Mouse (Mus musculus) heart, adult 18-20 months (tissue): Measurements from ENCODE around the gene Sufu. TPM values are rescaled to one million over a fixed set of nuclear protein-coding genes. Genes with fewer than 3 reads are reported as not detected.

Source experiments
- DNase-seq, 2 experiments: peaks; one replicate each; pipeline ENCODE4 v3.0.0; 2021 to 2022; ENCODE audit warnings: mixed read lengths in 1 of 2
- total RNA-seq, 2 experiments: library from RNA; stranded (reverse); gene quantifications; 2 replicates each; pipeline ENCODE4 v1.2.3; 2021

Sufu gene
- total RNA-seq, 2 experiments from 2014 or later: 10.1 to 11.6 TPM

GRCm38 (mm10) chr19:46392018-46392417 is 4.7 kb upstream of the Sufu start:
- peak; percentile 25 to 51 for DNase-seq

DNA sequence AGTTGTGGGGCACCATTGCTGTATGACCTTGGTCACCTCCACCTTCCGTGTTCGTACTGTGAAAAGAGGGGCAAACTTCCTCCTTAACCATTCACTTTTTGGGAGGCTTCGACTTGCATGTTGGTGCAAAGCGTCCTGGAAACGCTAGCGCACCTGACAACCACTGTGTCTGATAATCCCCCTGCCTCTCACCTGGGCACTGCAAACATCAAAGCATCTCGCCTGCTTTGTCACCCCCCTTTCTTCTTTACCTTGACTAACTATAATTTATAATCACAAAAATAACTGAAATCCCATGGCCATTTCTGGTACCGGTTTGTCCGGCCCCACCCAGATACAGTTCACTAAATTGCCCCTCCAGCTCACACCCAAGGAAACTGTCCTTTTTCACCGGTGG is 2.0 kb upstream of the Sufu start:
- DNase-seq: peak in 1 of 2 experiments; percentile 14

DNA sequence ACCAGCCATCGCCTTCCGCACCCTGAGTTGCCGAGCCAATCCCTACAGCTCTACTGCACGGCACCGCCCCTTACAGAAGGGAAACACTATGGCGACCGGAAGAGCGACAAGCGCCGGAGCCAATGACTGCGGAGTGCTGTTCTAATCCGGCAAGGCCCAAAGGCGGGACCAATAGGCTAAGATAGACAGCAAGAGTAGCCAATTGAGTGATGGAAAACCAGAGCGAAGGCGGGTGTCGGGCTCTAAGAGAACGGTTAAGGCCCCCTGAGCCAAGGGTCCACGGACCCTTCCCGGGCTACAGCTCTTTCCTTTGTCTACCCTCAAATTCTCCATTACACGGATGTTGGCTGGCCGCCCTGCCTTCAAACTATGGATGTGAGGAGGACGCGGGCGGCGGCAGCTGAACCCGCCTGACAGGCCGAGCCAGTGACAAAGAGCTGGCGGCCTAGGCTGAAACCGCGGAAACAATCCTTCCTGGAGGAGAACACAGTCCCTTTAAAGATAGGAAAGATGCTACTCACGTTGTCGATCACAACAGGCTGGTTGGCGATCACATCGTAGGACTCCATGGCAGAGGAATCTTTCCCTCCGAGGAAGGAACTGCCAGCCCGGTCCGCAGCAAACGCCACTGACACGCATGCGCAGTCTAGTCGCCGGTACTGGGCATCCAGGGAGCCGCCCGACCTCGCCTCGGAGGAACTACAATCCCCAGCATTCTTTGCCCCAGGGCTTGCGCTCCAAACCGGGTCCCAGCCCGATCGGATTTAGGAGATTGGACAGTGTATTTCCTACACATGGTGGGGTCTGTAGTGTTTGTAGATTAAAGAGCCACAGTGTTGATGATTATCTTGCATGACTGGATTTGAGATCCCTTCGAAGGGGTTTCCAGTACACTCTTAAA is 1.3 kb upstream of the Sufu start, which contains the start of gene Actr1a:
Gene Actr1a, minus strand, starts transcription at position 640 of the 901 bp plus-strand sequence.
- DNase-seq: peak; percentile 98 to 99

GRCm38 (mm10) chr19:46396109-46396508 is 587 bp upstream of the Sufu start:
- no peak for DNase-seq

- peak; percentile 16 to 35 for DNase-seq
These were observed 823 bp downstream of the Sufu start for GRCm38 (mm10) chr19:46397436-46398001.

GRCm38 (mm10) chr19:46398401-46398800 is 1.7 kb downstream of the Sufu start:
- no peak for DNase-seq

GRCm38 (mm10) chr19:46399372-46399771 is 2.7 kb downstream of the Sufu start:
- DNase-seq: no peak

DNA sequence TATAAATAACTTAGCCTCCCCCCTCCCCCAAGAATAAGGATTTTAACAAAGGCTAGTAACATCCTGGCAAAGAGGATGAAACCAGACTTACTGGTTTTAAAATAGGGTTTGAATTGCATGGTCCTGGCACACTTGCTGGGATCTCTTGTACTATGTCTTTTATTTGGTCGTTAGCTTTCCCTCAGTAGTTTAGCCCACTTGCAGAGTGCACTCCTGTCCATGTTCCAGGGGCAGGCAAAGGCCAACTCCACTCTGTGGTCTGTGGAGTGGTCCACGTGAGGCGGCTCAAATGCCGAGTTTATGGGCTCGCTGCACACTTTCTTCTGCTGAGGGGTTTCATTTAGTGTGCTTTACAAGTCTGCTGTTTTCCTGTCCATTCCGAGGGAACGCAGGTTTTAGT is 3.2 kb downstream of the Sufu start:
- no peak for DNase-seq

GRCm38 (mm10) chr19:46400558-46400957 is 3.9 kb downstream of the Sufu start:
- no peak for DNase-seq

DNA sequence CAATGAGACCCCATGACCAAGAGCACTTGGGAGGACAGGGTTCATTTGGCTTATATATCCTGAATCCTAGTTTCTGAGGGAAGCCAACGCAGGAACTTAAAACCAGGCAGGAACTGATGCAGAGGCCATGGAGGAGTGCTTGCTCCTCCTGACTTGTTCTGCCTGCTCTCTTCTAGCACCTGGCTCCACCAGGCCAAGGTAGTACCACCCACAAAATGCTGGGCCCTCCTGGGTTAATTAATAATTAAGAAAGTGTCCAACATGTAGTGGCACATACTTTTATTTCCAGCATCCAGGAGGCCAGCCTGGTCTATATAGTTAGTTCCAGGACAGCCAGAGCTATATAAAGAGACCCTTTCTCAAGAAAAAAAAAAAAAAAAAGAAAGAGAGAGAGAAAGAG is 7.3 kb downstream of the Sufu start:
- no peak for DNase-seq

GRCm38 (mm10) chr19:46406592-46407386 is 10.1 kb downstream of the Sufu start:
- DNase-seq: no peak

- no peak for DNase-seq
These were observed 12.8 kb downstream of the Sufu start for GRCm38 (mm10) chr19:46409506-46409905.

DNA sequence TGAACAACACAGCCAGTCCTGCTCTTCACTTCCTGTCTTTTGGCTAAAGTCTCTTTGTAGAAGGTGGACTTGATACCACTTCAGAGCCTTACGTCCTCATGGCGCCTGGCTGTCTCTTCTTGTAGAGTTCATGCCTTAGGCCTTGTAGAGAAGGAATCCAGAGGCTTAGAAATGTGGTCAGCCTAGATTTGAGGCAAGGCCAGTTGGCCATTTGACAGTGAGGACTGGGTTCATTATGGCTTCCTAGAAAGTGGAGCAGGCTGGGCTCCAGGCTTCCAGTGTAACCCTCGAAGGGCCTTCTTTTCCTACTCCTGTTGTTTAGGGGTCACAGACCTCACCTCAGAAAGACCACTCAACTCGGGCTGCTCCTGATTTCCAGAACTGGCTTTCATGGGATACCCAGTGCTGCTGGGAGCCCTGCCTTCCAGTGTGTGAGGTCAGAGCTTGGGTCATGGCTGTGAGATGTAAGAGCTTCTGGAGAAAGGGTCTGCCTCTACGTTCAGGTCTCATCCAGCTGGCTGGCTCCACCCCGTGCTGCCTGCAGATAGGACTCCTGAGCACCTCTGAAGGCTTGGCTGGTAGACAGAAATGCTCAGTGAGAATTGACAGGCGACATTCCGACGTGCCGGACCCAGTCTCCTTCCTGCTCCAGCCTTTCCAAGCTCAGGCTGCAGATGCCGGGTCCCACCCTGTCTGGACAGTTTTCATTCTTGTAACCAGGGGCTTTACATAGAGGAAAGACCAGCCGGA is 15.5 kb downstream of the Sufu start:
- DNase-seq: no peak

- DNase-seq: no peak
These were observed 17.3 kb downstream of the Sufu start for GRCm38 (mm10) chr19:46413969-46414368.

GRCm38 (mm10) chr19:46414486-46414885 is 17.8 kb downstream of the Sufu start:
- no peak for DNase-seq

- peak in 1 of 2 experiments; percentile 38 for DNase-seq
These were observed 19.6 kb downstream of the Sufu start for GRCm38 (mm10) chr19:46416276-46416675.

- no peak for DNase-seq
These were observed 21.4 kb downstream of the Sufu start for GRCm38 (mm10) chr19:46418051-46418450.

- no peak for DNase-seq
These were observed 23.7 kb downstream of the Sufu start for GRCm38 (mm10) chr19:46420410-46420809.

DNA sequence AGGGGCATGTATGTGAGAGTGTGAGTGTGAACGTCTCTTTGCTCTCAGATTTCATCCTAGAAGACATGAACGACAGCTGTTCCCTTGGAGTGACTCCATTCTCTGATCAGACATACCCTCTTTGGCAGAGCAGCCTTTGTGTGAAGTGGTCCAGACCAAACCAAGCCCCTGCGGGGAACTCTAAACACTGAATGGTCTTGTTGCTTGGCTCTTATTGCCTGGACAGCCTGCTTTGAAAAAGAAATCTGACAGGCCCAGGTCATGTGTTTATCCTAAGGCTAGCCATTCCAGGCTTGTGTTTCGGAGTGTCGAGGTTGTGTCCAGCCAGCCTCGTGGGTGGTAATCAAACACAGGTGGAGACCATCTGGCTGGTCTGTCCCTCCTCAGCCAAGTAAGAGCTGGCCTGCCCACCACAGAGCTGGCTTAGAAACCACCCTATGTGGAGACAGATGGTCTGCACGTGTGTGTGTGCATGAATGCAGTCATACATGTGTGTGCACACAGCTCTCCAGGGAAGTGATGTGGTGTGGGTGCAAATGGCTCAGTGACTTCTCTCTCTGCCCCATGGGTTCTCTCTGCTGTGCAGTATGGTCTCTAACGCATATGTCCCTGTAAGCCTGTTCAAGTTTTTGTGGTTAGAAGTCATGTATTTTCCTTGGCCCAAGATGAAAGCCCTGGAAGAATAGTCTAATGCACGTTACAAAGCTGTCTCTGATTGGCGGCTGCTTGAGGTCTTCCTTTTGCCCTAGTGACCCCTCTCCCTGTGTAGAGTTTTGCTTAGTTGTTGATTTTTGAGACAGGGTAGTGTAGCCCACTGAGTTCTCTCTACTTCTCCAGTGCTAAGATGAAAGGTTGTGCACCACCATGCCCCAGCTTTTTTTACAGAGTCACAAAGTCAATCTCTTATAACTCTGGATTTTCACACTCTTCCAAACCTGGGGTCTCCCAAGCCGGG is 26.0 kb downstream of the Sufu start:
- no peak for DNase-seq

- no peak for DNase-seq
These were observed 28.6 kb downstream of the Sufu start for GRCm38 (mm10) chr19:46425266-46425665.

DNA sequence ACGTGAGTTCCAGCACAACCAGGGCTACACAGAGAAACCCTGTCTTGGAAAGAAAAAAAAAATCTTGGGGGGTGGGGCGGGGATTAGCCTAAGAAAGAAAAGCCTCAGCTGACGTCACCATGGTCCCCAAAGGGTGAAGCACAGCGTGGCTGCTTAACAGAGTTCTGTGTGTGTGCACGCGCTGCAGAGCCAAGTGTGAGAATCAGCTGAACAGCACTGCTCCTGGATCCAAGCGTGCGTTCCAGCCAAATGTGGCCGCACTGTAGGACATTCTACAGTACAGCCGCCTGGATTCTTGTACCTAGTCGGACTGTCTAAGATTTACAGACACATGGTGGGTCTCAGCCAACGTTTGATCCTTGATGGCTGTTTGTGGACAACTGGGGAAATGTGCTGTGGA is 29.8 kb downstream of the Sufu start:
- no peak for DNase-seq
